ENCODE assay signal across 9 mouse cellular contexts in genomic region chr2:127430238-127430637, GRCm38 (mm10). TPM values are rescaled to one million over a fixed set of nuclear protein-coding genes. Genes with fewer than 3 reads are reported as not detected.
DNase-seq lines count a peak whose midpoint lies in the region; ATAC-seq and TF ChIP-seq lines count a peak whose summit lies in the region.
"Had no signal": no experiment of that assay in that cellular context is flagged by ENCODE, and none has a peak within 500 bp of the region (broad histone marks: within the 10 kb centered on the region; RNA-seq: fewer than 3 reads in every experiment).

No protein-coding gene starts in this region.

- TF ChIP-seq POLR2A in cerebellum, adult 2 months (IDR thresholded peaks at IDR 0.05; ENCODE audit: borderline replicate concordance, insufficient read depth, low read length), result no peak

- H3K27me3 ChIP-seq in cerebellum, adult 2 months (ENCODE audit: control insufficient read depth, insufficient read depth, low read length), result no peaks in the 10 kb centered on the region
- no peaks in the 10 kb centered on the region for H3K27me3 ChIP-seq in midbrain, embryonic 15.5 days (replicated peaks)
- H3K27me3 ChIP-seq in midbrain, embryonic 11.5 days (ENCODE audit: control insufficient read depth, insufficient read depth, low read length), result no peaks in the 10 kb centered on the region
- no peaks in the 10 kb centered on the region for H3K27me3 ChIP-seq in splenic B cell, adult 2 months (ENCODE audit: control insufficient read depth, insufficient read depth, low read length, poor library complexity, severe bottlenecking)

- no peaks in the 10 kb centered on the region for H3K9me3 ChIP-seq in midbrain, embryonic 15.5 days
- H3K9me3 ChIP-seq in midbrain, embryonic 11.5 days (ENCODE audit: control insufficient read depth, low read length), result no peaks in the 10 kb centered on the region

- peak; percentile 60; the same call in 1 of the 2 replicates for TF ChIP-seq CTCF in cerebellum, adult 2 months (IDR thresholded peaks at IDR 0.05; ENCODE audit: borderline replicate concordance, insufficient read depth, low read depth, low read length)

- 12% methylated on average over 3 of the region's 3 CpGs for WGBS in cerebellum, adult 2 months
- 16% methylated on average over 3 of the region's 3 CpGs for WGBS in midbrain, embryonic 15.5 days
- 28% methylated on average over 3 of the region's 3 CpGs for WGBS in midbrain, embryonic 11.5 days

- no peak overlapping the region for H3K27ac ChIP-seq in cerebellum, adult 2 months (ENCODE audit: insufficient read depth, low read length)
- H3K27ac ChIP-seq in midbrain, embryonic 15.5 days, result no peak overlapping the region
- H3K27ac ChIP-seq in midbrain, embryonic 11.5 days (ENCODE audit: low read depth, low read length), result no peak overlapping the region

- H3K9ac ChIP-seq in midbrain, embryonic 15.5 days, result no peak overlapping the region
- no peak overlapping the region for H3K9ac ChIP-seq in midbrain, embryonic 11.5 days (ENCODE audit: low read length)

- H3K4me3 ChIP-seq in cerebellum, adult 2 months (replicated peaks; ENCODE audit: insufficient read depth, low read depth, low read length), result no peak overlapping the region
- H3K4me3 ChIP-seq in midbrain, embryonic 15.5 days, result no peak overlapping the region
- H3K4me3 ChIP-seq in midbrain, embryonic 11.5 days (ENCODE audit: low read depth, low read length), result no peak overlapping the region

- peaks cover 21% of the 10 kb centered on the region for H3K4me1 ChIP-seq in cerebellum, adult 2 months (ENCODE audit: control insufficient read depth, insufficient read depth, low read length)
- no peaks in the 10 kb centered on the region for H3K4me1 ChIP-seq in midbrain, embryonic 15.5 days
- H3K4me1 ChIP-seq in midbrain, embryonic 11.5 days (ENCODE audit: control insufficient read depth, insufficient read depth, low read length), result no peaks in the 10 kb centered on the region

- peak; percentile 30 to 37 for DNase-seq in cerebellum, adult 2 months
- DNase-seq in midbrain, embryonic 11.5 days (ENCODE audit: low spot score, missing footprints), result no peak
- peak; percentile 34 for DNase-seq in c-Kit-negative CD71-positive TER-119-positive erythroid progenitor cells, embryonic 14.5 days (ENCODE audit: low read depth, low spot score)
- peak; percentile 51 for DNase-seq in induced T-regulatory cell, adult 2 months (ENCODE audit: low read depth)
- DNase-seq in left cerebral cortex, postnatal 14 days (ENCODE audit: low spot score in 2 of 2), result peak; percentile 58 to 80
- peak; percentile 44 for DNase-seq in splenic B cell, adult 2 months (ENCODE audit: low read depth, low spot score)

- no peak overlapping the region for H3K4me2 ChIP-seq in midbrain, embryonic 15.5 days
- H3K4me2 ChIP-seq in midbrain, embryonic 11.5 days, result no peak overlapping the region

- intact Hi-C loops in left cerebral cortex, postnatal 14 days (cut with DNase I), result loop anchor here (2.0 kb wide), 1 partner anchor 67 kb away; the partner anchor contains the start of gene Adra2b

- H3K36me3 ChIP-seq in midbrain, embryonic 15.5 days (replicated peaks), result no peaks in the 10 kb centered on the region
- H3K36me3 ChIP-seq in midbrain, embryonic 11.5 days (ENCODE audit: control insufficient read depth, insufficient read depth, low read length), result no peaks in the 10 kb centered on the region
- H3K36me3 ChIP-seq in splenic B cell, adult 2 months (ENCODE audit: control insufficient read depth, insufficient read depth, low read length, poor library complexity, severe bottlenecking), result no peaks in the 10 kb centered on the region

- no peak; the same call in 1 of the 2 replicates for ATAC-seq in cerebellum, adult (ENCODE audit: insufficient number of reproducible peaks, low FRiP score, low TSS enrichment)
- 0 out of 2 replicates have a peak, but pooled peaks have one; percentile 31 for ATAC-seq in midbrain, embryonic 15.5 days (replicated peaks)
- ATAC-seq in midbrain, embryonic 11.5 days (ENCODE audit: low FRiP score), result no peak

RNA-seq across cellular contexts. Expression of gene Gpat2, which starts 5.2 kb away (rescaled TPM):
- 0.36 and 0.38 TPM in 2 replicates for polyA plus RNA-seq in cerebellum, adult 2 months (2012; rRNA removed)
- polyA plus RNA-seq in midbrain, embryonic 15.5 days (2015; fragmentation: Nextera tagmentation; extraction: Ambion mirVana), result 0.21 and 0.24 TPM in 2 replicates
- polyA plus RNA-seq in midbrain, embryonic 11.5 days (2014; fragmentation: Nextera tagmentation; extraction: Ambion mirVana), result 0.16 and 0.37 TPM in 2 replicates
- under 1 TPM; 0.22 to 0.25 TPM for total RNA-seq in left cerebral cortex, postnatal 14 days (2021)
- total RNA-seq: gastrocnemius, adult 8-10 months had no signal

RNA-seq across cellular contexts. Expression of gene Fahd2a, which starts 14.1 kb away (rescaled TPM):
- polyA plus RNA-seq in cerebellum, adult 2 months (2012; rRNA removed), result 42.9 and 45.7 TPM in 2 replicates
- 31.8 and 35.8 TPM in 2 replicates for polyA plus RNA-seq in midbrain, embryonic 15.5 days (2015; fragmentation: Nextera tagmentation; extraction: Ambion mirVana)
- polyA plus RNA-seq in midbrain, embryonic 11.5 days (2014; fragmentation: Nextera tagmentation; extraction: Ambion mirVana), result 26.6 and 28.9 TPM in 2 replicates
- total RNA-seq in left cerebral cortex, postnatal 14 days (2021), result 10 to 100 TPM; 16.7 to 17.6 TPM
